Mouse (Mus musculus): ENCODE measurements around the gene Pwp2. TPM values are rescaled to one million over a fixed set of nuclear protein-coding genes. Genes with fewer than 3 reads are reported as not detected.

Gene Pwp2
- total and polyA plus RNA-seq, 3 experiments: 49.6 to 91.5 (median 62.4) TPM

DNA sequence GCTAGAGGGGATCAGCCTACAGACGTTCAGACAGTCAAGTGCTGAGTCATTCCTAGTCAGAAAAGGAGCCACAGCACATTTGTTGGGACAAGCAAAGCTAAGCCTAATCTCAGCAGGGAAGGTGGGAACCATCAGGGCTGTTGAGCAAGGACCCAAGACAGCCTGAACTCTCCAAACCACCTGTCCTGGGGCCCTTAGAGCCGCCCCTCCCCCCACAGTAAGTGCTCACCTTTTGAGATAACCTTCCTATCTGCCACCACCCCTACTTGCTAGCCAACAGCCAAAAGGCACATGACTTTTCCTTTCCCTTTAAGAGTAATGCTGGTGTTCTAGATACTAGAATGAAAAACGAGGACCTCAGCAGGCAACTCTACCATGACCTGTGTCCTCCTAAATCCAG is 1.4 kb downstream of the Pwp2 start:
- Histone ChIP-seq H3K27me3 (ENCODE audit: control insufficient read depth in 1 of 2, insufficient read depth in 2 of 2, low read length in 2 of 2) (no peaks in the 10 kb centered on the region), H3K79me2 (ENCODE audit: control insufficient read depth, insufficient read depth, low read length, poor library complexity) (peaks cover 12% of the 10 kb centered on the region), H3K4me1 (ENCODE audit: control insufficient read depth in 1 of 2, insufficient read depth in 2 of 2, low read length in 2 of 2) (peaks cover 5 to 10% of the 10 kb centered on the region in 2 experiments; a peak in 3 of 4 replicates), H3K27ac (ENCODE audit: control insufficient read depth, low read depth, low read length) (no peak overlapping the region), H3K4me3 (ENCODE audit: control insufficient read depth in 1 of 2, insufficient read depth in 1 of 2, low read depth in 2 of 2, low read length in 2 of 2) (no peak overlapping the region; a peak in 1 of 4 replicates), H3K36me3 (ENCODE audit: control insufficient read depth in 1 of 2, insufficient read depth in 2 of 2, low read length in 2 of 2) (peaks cover 0 to 6% of the 10 kb centered on the region in 2 experiments), H3K9ac (ENCODE audit: control insufficient read depth, low read depth, low read length, poor library complexity, severe bottlenecking) (no peak overlapping the region), H3K9me3 (replicated peaks; ENCODE audit: insufficient read depth, low read length) (no peaks in the 10 kb centered on the region)
- TF ChIP-seq CTCF (IDR thresholded peaks at IDR 0.05 in 2 of 3, conservative IDR thresholded peaks at IDR 0.05 in 1 of 3; ENCODE audit: control insufficient read depth in 1 of 3, insufficient read depth in 1 of 3, low read depth in 2 of 3, low read length in 3 of 3, poor library complexity in 1 of 3, severe bottlenecking in 1 of 3) (no peak), ZMIZ1 (IDR thresholded peaks at IDR 0.05; ENCODE audit: low read depth, low read length) (no peak), CHD1 (IDR thresholded peaks at IDR 0.05; ENCODE audit: low read depth, low read length) (no peak), MAZ (IDR thresholded peaks at IDR 0.05; ENCODE audit: low read depth, low read length) (no peak), TBP (IDR thresholded peaks at IDR 0.05; ENCODE audit: low read depth, low read length) (no peak), USF2 (IDR thresholded peaks at IDR 0.05; ENCODE audit: borderline replicate concordance in 1 of 2, insufficient read depth in 1 of 2, low read depth in 1 of 2, low read length in 2 of 2) (no peak), GABPA (IDR thresholded peaks at IDR 0.05; ENCODE audit: low read depth, low read length) (no peak), USF1 (IDR thresholded peaks at IDR 0.05; ENCODE audit: low read depth, low read length) (no peak), JUND (IDR thresholded peaks at IDR 0.05; ENCODE audit: low read depth, low read length) (no peak), GATA1 (IDR thresholded peaks at IDR 0.05; ENCODE audit: low read depth, low read length) (no peak), POLR2A (IDR thresholded peaks at IDR 0.05; ENCODE audit: control insufficient read depth in 1 of 2, insufficient read depth in 1 of 2, low read depth in 1 of 2, low read length in 2 of 2, poor library complexity in 1 of 2) (no peak), KAT2A (conservative IDR thresholded peaks at IDR 0.05; ENCODE audit: low read depth, low read length) (no peak), SIN3A (IDR thresholded peaks at IDR 0.05; ENCODE audit: low read length) (no peak), MEF2A (IDR thresholded peaks at IDR 0.05; ENCODE audit: extremely low read depth, insufficient replicate concordance, low read depth, low read length, poor library complexity, severe bottlenecking) (no peak), TAL1 (IDR thresholded peaks at IDR 0.05; ENCODE audit: low read length) (no peak), RCOR1 (IDR thresholded peaks at IDR 0.05; ENCODE audit: low read depth, low read length) (no peak), ELF1 (IDR thresholded peaks at IDR 0.05; ENCODE audit: low read depth, low read length) (no peak), SMC3 (IDR thresholded peaks at IDR 0.05; ENCODE audit: low read depth, low read length) (no peak)
- no peak for DNase-seq (ENCODE audit: low read depth, low spot score)

GRCm38 (mm10) chr10:78182321-78182720 is 2.6 kb downstream of the Pwp2 start:
- TF ChIP-seq POLR2AphosphoS2 (IDR thresholded peaks at IDR 0.05; ENCODE audit: low read length) (no peak), ZMIZ1 (IDR thresholded peaks at IDR 0.05; ENCODE audit: low read depth, low read length) (no peak), RCOR1 (IDR thresholded peaks at IDR 0.05; ENCODE audit: low read depth, low read length) (no peak), ZC3H11A (IDR thresholded peaks at IDR 0.05; ENCODE audit: low read depth, low read length) (no peak), MYB (IDR thresholded peaks at IDR 0.05; ENCODE audit: low read depth, low read length) (no peak), NRF1 (IDR thresholded peaks at IDR 0.05; ENCODE audit: insufficient read depth, low read depth, low read length, poor library complexity, severe bottlenecking) (no peak), TCF12 (IDR thresholded peaks at IDR 0.05; ENCODE audit: low read depth, low read length) (no peak), TBP (IDR thresholded peaks at IDR 0.05; ENCODE audit: low read depth, low read length) (no peak), ZNF384 (IDR thresholded peaks at IDR 0.05; ENCODE audit: low read depth, low read length) (no peak), MEF2A (IDR thresholded peaks at IDR 0.05; ENCODE audit: extremely low read depth, insufficient replicate concordance, low read depth, low read length, poor library complexity, severe bottlenecking) (no peak), EP300 (IDR thresholded peaks at IDR 0.05; ENCODE audit: low read depth in 1 of 2, low read length in 2 of 2) (no peak), SIN3A (IDR thresholded peaks at IDR 0.05; ENCODE audit: low read length) (no peak), JUND (IDR thresholded peaks at IDR 0.05; ENCODE audit: low read depth, low read length) (no peak), USF1 (IDR thresholded peaks at IDR 0.05; ENCODE audit: low read depth, low read length) (no peak), HCFC1 (IDR thresholded peaks at IDR 0.05; ENCODE audit: low read depth, low read length) (no peak)
- Histone ChIP-seq H3K27ac (ENCODE audit: control insufficient read depth, low read depth, low read length) (no peak overlapping the region), H3K27me3 (ENCODE audit: control insufficient read depth in 1 of 2, insufficient read depth in 2 of 2, low read length in 2 of 2) (no peaks in the 10 kb centered on the region), H3K9ac (ENCODE audit: control insufficient read depth, low read depth, low read length, poor library complexity, severe bottlenecking) (no peak overlapping the region), H3K4me3 (ENCODE audit: control insufficient read depth in 1 of 2, insufficient read depth in 1 of 2, low read depth in 2 of 2, low read length in 2 of 2) (no peak overlapping the region), H3K4me1 (ENCODE audit: control insufficient read depth in 1 of 2, insufficient read depth in 2 of 2, low read length in 2 of 2) (peaks cover 5 to 10% of the 10 kb centered on the region in 2 experiments; a peak in 3 of 4 replicates), H3K9me3 (replicated peaks; ENCODE audit: insufficient read depth, low read length) (no peaks in the 10 kb centered on the region), H3K79me2 (ENCODE audit: control insufficient read depth, insufficient read depth, low read length, poor library complexity) (peaks cover 12% of the 10 kb centered on the region), H3K36me3 (ENCODE audit: control insufficient read depth in 1 of 2, insufficient read depth in 2 of 2, low read length in 2 of 2) (peaks cover 0 to 6% of the 10 kb centered on the region in 2 experiments)
- no peak for DNase-seq (ENCODE audit: low read depth, low spot score)

All from MEL (cell line).